Mouse (Mus musculus) mouse trophoblast stem cell (cell line): ENCODE data around the gene Dcdc2a.

Source experiments
- in situ Hi-C, 2 experiments: fragments of 300-500 bp; cut with MseI, MboI; formaldehyde crosslinking; loops; 2 replicates in 1 of 2; 3 replicates in 1 of 2; pipeline ENCODE4 v1.15.1; 2025

The Dcdc2a gene

DNA sequence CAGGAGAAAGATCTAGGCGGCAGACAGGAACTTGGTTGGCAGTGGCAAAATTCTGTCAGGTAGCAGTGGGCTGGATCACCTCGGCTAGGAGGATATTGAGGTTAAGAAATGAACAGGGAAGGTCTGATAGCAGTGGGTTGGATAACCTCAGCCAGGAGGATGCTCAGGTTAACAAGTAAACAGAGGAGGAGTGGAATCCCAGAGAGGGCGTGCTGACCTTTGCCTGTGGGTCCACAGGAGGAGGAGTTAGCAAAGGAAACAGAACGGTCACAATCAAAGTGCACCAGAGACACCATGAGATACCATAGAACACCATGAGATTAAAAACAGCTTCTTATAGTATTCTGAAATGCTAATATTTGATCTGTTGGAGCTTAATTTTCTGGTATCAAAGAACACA is 38.6 kb downstream of the Dcdc2a start:
- in situ Hi-C loops: no loop called here

DNA sequence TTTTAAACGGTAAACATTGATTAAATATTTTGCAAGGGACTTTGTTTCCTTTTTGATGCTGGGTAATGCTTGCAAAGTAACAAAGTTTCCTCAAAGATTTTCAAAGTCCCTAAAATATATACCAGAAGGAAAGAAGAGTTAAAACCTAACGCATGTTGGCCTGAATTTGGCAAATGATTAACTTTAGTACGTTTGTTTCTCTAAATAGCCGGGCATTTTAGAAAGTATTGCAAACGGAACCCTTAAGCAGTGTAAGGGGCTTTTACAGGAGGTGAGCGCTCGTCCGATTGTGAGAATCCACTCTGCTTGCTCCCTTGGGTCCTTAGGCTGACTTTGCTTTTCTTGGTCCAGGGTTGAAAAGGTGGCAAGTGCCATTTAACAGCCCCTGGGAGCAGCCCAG is 41.5 kb downstream of the Dcdc2a start:
- in situ Hi-C loops: no loop called here

DNA sequence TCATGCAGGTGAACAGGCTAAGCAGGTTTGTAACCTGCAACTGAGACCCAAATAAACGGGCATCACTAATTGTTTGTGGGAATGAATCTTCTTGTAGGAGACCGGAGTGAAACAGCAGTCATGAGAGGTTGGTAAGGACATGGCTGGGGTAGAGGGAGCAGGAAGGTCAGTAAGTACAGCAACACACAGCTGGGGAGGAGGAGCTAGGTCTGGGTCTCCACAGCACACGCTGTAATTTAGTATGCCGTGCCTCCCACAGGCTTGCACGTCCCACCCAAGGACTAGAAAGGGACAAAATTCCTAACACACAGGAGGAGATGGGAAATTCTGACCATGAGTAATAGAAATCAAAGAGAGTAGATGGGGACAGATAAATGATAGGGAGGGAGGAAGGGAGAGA is 42.8 kb downstream of the Dcdc2a start:
- in situ Hi-C loops: no loop called here

DNA sequence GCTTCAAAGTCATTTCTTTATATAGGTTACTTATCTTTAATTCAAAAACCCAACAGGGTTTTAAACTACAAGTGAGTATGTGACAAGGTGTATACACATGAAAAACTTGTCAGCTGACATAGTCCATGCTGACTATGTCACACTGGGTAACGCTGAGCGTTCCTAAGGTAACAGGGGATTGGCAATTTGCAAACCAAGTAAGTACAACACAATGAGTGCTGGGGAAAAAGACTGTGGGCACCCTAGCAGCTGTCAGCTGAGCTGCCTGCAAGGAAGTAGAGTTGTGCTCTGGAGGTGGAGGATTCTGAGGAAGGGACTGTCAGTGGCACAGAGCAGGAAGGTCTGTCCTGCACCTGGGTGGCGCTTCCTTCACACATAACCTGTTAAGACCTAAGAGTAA is 43.7 kb downstream of the Dcdc2a start:
- in situ Hi-C loops: no loop called here

DNA sequence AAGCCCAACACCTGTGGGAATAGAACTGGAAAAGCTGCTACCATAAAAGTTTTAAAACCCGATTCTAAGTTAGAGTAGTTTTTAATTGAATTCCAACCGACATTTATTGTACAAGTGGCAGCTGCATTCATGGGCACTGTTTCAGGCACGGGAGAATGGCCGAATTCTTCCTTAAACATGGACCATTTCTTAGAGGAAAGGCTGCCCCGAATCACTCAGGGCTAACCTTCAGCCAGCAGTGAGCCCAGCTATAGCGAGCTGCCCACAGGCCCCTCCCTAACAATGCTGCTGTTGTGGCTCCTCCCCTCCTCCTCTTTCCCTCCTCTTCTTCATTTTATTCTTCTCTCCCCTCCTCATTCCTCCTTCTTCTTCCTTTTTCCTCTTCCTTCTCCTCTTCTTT is 44.8 kb downstream of the Dcdc2a start:
- in situ Hi-C loops: no loop called here

DNA sequence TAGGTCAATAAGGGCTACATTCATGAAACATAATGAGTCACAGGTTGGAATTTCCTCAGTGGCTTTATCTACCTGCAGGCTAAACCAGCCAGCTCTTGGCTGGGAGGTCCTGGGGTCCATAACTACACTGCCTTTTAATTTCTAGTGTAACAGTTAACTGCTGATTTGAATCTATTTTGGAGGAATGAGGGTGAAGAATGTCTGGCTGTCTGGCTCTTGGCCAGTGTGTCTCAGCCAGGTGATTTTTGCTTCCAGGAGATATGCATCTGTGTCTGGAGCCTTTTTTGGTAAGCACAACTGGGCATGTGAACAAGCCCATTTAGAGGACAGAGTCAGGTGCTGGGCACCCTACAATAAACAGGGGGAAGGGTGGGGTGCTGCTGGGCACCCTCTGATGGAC is 49.9 kb downstream of the Dcdc2a start:
- in situ Hi-C loops: no loop called here

DNA sequence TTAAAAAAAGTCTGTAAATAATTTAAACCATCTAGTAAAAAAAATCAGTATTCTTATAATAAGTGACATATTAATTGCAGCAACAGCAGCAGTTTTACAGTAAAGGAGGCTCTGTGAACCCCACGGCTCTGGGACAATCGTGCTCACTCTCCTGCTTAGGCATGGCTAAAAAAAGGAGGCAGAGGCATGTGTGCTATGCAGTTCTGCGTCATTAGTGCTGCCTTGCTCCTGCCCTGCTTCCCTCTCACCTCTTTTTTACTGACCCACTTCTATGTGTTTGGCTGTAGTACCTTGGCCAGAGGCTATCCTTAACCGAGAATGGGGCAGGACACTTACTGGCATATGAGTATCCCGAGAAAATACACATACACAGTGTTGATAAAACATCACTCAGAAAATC is 50.9 kb downstream of the Dcdc2a start:
- in situ Hi-C loops: no loop called here

DNA sequence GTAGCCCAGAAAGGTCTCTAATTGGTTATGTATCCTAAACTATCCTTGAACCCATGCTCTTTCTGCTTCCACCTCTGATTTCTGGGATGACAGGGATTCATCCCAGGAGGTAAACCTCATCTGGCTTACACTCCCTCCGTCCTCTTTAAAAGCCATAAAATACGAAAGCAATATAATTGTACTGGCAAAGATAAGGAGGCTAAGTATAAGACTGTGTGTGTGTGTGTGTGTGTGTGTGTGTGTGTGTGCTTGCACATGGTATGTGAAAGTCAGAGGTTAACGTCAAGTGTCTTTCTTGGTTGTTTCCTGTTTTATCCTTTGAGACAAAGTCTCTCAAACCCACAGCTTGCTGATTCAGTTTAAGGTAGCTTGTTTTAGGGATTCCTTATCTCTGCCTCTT is 52.5 kb downstream of the Dcdc2a start:
- in situ Hi-C loops: no loop called here

DNA sequence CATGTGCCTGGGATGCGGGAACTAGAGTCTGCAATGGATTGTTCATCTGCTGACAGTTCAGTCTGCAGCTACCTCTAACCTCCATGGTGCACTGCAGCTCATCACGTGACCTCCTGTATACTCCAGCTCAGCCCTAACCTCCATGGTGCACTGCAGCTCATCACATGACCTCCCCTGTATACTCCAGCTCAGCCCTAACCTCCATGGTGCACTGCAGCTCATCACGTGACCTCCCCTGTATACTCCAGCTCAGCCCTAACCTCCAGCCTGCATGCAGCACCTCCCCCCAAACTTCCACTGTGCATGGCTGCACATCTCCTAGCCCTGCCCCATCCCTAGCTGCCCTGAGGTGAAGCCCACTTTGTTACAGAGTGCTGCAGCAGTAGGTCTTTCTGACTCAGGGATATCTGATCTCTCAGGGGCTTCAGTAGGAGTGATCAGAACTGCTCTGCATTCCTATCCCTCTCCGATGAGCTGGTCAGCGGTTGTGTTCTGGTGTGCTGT is 54.8 kb downstream of the Dcdc2a start:
- in situ Hi-C loops: loop anchor here in 1 of 2 experiments (10.0 kb wide), 1 partner anchor 86 kb away; the partner anchor contains the start of gene Mrs2

DNA sequence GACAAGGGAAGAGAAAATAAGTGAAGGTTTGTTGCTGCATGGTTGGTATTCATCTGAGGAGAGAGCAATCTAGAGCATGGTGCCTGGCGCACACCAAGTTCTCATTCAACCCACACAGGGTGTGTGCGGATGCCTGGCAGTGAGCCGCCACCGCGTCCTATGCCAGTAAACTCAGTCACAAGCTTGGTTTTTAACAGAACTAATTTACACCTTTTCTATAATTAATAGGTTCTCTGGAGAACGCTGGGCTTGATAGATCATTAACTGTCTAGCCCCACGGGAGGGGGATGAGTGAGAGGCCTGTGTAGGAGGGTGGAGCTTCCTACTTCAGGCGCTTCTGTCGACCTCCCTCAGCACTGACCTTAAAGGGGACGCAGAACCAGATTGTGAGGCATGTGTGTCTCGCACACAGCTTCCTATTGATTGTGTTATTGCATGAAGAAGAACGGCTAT is 59.7 kb downstream of the Dcdc2a start:
- in situ Hi-C loops: loop anchor here (5.0 to 10.0 kb wide), 2 partner anchors 91 to 93 kb away; partner anchors contain the start of gene Mrs2 (in 2 of the 2)

DNA sequence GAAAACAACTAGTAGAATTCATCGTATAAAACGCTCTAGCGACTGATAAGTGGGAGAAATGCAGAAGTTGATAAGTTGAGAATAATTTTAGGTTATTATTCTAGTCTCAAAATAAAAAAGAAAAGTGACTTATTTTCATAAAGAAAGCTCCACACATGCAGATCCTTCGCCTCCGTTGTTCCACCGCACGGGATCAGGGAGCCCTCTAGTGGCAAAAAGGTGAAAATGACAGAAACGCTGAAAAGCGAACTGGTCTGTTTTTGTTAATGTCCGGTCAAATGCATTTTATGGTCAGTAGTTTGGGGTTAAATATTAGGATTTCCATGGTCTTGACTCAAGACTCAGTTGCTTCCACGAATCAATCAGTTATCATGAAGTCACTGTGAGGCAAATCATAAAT is 60.2 kb downstream of the Dcdc2a start:
- in situ Hi-C loops: loop anchor here (5.0 to 10.0 kb wide), 2 partner anchors 91 to 94 kb away; partner anchors contain the start of gene Mrs2 (in 2 of the 2)

DNA sequence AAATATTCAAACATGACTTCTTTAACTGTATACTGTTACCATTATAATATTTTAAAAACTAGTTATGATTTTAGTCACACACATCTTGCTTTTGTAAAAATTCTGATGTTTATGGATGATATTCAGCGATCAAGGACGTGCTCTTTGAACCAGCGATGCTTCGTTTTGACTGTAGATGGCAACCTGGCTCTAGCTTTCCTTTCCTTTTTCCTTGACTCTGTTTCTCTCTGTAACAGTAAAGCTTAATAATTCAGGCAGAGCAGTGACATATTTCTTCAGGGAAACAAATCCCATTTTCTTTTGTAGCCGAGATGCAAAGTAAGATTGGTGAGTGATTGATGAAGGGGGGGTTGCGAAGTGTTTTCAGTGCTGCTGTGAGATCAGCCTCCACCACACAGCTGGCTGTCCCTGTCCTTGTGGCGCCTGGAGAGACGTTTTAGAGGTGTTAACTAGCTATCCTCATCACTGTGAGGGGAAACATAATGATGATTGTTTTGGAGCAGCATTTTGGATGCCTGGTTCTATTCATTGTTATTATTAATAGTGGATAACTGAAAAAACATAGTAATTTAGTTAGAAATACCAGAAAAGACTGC is 67.0 kb downstream of the Dcdc2a start:
- in situ Hi-C loops: no loop called here

DNA sequence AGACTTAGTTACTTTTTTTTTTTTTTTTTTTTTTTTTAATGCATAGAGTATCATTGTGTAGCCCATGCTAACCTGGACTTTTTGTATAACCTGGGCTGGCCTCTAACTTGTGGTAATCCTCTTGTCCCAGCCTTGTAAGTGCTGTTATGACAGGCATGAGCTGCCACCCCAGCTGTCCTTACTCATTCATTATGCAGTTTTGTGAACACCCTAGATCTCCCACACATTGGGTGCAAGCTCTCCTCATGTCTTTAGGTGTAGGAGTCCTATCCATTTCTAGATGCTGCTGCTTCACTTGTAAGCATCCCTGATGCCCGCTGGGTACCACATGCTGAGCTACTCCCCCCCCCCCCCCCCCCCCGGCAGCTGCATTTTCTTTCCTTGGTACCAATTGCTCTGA is 71.4 kb downstream of the Dcdc2a start:
- in situ Hi-C loops: no loop called here

DNA sequence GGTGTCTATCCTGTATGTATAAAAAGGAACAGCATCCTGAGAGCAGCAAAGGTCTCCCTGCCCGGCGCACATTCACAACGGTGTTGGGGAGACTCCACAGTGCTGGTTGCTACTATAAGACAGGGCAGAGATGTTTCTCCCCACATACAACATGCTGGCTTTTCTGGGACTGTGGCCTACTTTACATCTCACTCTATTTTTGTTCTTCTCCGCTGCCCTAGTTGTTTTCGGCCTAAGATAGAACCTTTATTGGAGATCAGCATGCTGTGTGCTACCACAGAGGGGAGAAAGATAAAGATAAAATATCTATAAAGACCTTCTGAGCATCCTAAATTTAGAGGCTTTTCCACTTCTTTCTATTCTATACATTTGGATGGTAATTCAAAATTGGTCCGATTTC is 72.0 kb downstream of the Dcdc2a start:
- in situ Hi-C loops: no loop called here

DNA sequence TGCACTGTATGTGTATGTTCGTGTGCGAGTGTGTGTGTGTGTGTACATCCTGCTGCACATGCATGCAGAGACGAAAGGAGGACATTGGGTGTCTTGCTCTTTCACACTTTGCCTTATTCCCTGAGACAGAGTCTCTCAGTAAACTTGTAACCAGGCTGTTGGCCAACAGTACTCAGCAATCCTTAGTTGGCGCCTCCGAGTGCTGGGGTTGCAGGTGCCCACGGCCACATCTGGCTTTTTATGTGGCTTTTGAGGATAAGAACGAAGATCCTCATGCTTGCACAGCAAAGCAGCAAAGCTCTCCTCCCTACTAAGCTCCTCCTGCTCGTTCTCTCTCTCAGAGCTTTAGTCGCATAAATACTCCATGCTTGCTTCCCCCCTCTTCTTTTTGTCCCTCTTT is 73.0 kb downstream of the Dcdc2a start:
- in situ Hi-C loops: no loop called here

DNA sequence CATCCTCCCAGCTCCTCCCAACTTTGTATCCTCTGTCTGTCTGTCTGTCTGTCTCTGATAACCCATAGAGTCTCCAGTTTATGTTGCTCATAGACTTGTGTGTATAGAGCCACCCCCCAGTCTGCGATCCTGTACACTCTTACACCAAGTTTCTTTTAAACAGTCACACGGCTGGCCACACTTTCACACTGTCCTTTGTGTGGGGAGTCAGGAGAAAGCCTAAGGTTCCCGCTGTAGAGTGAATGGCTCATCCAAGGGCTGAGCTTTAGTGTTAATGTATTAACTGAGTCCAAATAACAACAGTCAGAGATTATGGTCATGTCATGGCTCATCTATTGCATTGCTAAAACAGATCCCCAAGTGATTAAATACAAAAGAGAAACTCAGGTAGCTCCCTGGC is 87.3 kb downstream of the Dcdc2a start:
- in situ Hi-C loops: no loop called here

DNA sequence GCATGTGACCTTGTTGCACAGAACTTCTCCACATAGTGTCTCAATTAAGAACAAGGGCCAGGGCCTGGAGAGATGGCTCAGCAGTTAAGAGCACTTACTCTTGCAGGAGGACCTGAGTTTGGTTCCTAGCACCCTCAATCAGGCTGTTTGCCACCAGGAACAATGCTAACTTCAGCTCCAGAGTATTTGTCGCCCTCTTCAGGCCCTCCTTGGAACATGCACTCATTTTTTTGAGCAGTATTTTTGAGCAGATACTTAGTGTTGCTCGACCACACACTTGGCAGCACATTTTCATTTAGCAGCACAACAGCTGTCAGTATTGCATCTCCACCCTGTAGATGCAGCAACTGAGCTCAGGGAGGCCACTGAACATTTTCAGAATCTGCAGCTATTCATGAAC is 88.3 kb downstream of the Dcdc2a start:
- in situ Hi-C loops: no loop called here

DNA sequence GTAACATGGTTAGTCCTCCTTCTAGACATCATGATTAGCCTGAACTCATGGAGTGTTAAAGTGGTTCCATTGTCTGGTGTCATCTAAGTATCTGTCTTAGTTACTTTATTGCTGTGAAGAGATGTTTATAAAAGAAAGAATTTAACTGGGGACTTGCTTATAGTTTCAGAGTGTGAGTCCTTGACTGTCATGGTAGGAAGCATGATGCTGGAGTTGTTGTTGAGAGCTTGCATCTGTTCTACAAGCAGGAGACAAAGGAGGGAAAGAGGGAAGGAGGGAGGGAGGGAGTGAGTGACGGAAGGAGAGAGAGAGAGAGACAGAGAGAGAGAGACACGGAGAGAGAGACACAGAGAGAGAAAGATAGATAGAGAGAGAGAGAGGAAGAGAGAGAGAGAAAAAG is 90.4 kb downstream of the Dcdc2a start:
- in situ Hi-C loops: no loop called here

DNA sequence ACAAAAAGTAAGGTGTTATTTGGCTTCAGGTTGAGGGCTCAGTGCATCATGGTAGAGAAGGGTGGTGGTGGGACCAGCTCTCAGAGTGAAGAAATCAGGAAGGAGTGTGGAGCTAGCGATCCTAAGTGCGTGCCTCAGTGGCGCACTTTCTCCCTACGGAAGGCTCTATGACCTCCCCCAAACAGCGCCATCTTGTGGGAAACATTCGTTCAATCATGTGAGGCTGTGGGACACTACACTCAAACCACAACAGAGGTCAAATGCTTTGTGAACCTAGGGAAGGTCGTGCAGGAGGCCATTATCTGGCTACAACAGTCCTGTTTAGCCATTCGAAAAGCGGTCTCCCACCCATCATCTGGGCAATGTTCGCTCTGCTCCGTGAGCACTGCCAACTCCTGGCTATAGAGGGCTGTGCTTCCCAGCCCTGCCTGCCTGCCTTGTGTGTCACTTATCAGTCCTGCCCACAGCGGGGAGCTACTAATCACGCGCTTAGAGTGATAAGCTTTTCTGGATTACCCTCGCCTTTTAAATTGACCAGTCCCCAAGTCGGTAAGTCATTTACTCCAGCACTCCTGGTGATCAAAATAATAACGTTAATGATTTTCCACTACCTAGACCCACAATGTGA is 94.5 kb downstream of the Dcdc2a start:
- in situ Hi-C loops: no loop called here

DNA sequence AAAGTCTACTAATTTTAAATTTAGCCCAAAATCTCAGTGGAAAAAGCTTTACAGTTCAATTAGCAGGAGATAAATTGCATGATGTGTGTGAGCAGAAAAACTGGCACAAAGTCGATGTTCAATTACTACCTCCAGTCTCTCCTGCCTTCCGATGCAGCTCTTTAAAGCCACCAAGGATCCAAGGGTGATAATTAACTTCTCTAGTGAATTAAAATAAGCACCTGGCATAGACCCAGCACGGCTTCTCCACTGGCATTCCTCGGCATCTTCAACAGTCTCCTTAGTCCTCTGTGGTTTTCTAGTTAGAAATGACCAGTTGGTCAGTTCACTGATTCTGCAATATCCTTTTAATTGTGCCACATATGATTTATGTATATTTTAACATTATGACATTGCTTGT is 95.1 kb downstream of the Dcdc2a start:
- in situ Hi-C loops: no loop called here

DNA sequence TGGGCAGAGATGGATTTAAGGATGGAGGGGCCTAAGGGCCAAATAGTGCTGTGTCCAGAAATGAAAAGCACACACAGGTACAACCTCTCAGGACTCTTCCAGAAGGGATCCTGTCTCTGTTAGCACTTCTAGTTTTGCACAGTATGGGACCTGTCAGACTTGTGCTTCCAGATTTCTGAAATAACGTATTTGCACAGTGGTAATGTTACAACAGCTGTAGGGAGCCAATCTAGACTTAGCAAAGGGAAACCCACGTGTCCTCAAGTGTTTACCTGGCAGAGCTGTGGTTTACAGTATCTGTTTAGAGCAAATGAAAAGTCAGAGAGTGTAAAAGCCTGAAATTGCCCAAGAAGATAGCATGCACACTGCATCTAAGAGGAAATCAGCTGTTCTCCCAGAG is 104.1 kb downstream of the Dcdc2a start:
- in situ Hi-C loops: no loop called here

DNA sequence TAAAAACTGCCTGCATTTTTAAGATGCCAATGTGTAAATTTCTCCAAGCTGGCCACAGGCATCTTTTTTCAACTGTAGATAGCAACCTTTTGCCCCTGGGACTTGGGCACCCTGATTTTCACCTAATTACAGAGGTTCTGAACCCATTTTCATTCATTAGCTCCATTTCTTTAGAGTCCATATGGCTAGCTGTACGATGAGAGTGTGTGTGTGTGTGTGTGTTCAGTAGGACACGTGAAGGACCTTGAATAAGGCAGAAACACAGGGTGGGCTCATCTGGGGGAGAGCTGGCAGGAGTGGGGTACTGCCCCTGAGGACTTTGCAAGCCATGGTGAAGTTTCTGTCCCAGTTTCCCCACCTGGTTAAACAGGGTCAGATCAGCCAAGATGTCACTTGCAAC is 105.0 kb downstream of the Dcdc2a start:
- in situ Hi-C loops: no loop called here

DNA sequence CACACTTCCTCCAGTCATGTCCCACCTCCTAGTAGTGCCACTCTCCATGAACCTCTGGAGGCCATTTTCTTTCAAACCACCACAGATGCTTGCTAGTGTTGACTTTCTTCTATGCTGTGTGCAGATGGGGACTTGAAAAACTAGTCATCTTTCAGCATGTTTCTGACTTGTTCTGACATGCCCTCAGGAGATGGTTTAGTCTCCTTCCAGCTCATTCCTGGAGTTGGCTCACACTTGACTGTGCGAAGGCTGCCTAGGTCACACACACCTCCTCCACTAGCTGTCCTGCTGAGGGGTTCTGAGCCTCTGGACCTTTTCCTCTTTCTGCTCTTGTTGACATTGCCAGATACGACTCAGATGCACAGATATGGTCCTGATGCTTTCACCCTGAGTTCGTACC is 106.8 kb downstream of the Dcdc2a start:
- in situ Hi-C loops: no loop called here
